Mouse (Mus musculus) left cerebral cortex, postnatal 10 days (tissue): Measurements from ENCODE around the gene Acss1. TPM values are rescaled to one million over a fixed set of nuclear protein-coding genes. Genes with fewer than 3 reads are reported as not detected.

ENCODE experiments used
- DNase-seq, 2 experiments: peaks; one replicate each; pipeline ENCODE4 v3.0.0; 2021 to 2022; ENCODE audit warnings: low spot score in 2 of 2, mixed read lengths in 1 of 2; ENCODE audit errors: extremely low spot score in 1 of 2
- intact Hi-C: fragments of 180-260 bp; cut with DNase I; formaldehyde crosslinking; loops from one replicate; pipeline ENCODE4 v1.15.1; 2025
- total RNA-seq, 2 experiments: library from RNA; stranded (reverse); gene quantifications; 2 replicates each; pipeline ENCODE4 v1.2.3; 2021

The Acss1 gene
- total RNA-seq, result 10 to 100 TPM; 16.4 to 17.4 TPM

DNA sequence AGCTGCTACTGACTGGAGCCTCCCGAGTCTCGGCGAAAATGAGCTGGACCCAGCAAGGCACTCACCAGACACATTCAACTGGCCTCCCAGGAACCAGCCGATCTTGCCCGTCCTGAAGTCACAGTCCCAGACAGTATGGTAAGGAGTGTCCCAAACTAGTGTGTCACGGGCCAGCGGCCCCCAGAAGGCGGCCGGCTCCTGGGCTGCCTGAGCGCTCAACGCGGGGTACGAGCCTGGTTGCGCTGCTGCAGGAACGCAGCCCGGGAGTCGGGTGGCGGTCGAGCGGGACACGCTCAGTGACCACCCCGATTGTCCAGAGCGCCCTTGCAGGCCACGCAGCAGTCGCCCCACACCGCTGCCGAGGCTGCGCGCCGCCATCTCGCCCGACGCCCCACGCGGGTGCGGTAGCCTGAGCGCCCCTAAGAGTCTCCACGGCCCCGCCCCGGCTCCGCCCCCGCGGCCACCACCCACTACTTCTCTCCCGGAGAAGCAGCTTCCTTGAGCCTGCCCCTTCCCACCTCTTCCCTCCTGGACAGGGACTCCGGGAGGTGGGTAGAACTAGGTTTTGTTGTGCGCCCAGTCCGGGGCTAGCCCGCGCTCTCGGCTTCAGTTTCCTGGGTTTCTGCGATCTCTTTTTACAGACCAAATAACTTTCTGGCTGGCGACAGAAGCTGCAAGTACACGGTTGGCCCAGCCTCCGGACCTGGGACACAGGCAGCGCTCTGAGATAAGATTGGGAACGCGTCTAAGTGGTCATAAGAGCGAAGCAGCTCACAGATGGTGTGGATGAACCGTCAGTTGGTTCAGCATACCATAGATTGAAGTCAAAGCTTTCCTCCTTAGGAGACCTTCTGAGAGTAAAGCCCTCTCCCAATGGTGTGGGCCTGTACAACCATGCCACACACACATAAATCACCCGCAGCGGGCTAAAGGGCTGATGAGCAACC lies at the start of gene Acss1:
Acss1 (minus strand) TSS at position 681 of the 947 bp plus-strand sequence.
- DNase-seq, result peak in 1 of 2 experiments; percentile 81
- intact Hi-C loops, result no loop called here

DNA sequence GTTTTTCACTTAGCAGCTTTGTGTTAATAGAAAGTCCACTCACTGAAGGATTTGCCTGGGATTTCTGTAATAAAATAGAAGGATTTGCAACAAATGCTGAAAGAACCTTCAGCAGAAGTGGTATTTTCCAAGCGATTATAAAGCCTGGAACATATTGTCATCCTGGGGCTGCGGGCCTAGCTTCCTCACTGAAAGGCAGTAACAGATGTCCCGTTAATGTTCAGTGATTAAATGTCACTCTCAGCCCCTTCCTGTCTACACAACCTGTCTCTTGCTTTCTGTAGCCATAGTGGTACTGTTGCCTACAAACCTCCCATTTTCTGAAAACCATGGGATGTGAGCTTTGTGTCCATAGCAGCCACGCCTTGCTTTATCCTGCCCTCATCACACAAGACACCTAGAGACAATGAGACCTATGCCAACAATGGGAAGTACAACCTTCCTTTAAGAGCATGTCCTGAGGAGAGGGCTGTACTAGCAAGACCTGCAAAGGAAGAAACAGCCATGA lies 43.9 kb upstream of the Acss1 start:
- intact Hi-C loops, result no loop called here
- no peak for DNase-seq

DNA sequence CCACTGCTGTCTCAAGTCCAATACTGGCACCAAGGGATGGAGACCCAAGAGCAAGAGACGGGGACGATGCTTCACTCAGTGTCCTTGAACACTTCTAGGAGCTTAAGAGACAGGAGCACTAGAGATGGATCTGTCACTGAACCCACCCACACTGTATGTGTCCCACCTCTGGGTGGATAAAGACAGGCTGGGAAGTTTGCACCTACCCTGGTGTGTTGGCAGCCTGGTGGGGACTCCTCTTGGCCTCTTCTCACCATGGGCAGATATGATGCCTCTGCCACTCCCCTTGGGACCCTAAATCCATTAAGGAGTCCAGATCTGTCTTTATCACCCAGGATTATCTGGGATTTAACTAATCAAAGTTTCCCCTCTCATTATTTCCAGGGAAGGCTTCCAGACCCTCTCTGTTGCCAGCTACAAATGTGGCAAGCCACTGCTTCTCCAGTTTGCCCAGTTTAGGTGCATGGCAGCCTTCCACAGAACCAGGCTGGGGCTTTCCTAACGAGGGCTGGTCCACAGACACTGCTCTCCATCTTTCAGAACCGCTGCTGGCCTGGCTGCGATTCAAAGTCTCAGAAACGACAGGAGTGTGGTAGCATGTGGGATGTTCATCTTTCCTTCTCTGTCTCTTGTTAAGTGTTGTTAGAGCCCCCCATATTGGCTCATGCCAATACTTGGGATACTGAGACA lies 23.3 kb upstream of the Acss1 start:
- DNase-seq, result no peak
- intact Hi-C loops, result no loop called here

DNA sequence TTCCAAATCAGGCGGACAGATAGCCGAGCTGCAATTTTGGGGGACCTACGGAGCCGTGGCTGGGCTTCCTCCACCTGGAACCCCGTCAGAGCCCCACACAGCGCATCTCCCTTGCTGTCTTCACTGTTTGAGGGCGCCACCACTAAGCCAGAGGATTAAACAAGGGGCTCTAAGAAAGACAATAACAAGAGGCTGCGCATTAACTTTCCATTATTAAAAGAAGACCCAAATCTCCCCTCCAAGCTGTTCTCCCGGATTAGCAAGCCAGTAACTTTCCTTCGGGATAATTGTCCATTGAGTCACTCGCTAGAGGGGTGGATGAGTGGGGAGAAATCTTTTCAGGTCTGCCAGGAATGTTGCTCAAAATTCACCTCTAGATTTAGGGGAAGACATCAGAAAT lies 21.9 kb upstream of the Acss1 start:
- intact Hi-C loops, result no loop called here
- DNase-seq, result no peak

DNA sequence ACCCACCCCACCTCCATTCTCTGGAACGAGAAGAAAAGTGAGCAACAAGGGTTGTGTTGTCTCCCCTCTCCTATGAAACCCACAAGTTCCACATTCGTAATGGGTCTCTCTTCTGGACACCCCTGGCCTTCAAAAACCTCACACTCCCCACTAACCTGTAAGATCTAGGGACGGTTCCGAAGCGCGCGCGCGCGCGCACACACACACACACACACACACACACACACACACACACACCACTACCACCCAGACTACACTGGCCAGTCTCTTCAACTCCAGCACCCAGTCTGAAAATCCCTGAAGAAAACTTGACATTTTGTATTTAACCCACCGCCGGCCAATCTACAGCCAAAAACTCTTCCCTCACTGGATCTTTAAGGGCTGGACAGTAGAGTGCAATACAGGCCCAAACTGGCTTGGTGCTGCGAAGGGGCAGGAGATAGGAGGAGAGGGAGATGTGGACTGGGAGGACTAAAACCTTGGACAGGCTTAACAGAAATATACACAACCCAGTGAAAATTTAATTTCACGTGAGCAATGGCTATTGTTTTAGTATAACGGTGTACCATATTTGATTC lies 21.0 kb upstream of the Acss1 start, which contains the start of gene Vsx1:
Vsx1 (minus strand) TSS at position 138 of the 578 bp plus-strand sequence.
- intact Hi-C loops, result no loop called here

DNA sequence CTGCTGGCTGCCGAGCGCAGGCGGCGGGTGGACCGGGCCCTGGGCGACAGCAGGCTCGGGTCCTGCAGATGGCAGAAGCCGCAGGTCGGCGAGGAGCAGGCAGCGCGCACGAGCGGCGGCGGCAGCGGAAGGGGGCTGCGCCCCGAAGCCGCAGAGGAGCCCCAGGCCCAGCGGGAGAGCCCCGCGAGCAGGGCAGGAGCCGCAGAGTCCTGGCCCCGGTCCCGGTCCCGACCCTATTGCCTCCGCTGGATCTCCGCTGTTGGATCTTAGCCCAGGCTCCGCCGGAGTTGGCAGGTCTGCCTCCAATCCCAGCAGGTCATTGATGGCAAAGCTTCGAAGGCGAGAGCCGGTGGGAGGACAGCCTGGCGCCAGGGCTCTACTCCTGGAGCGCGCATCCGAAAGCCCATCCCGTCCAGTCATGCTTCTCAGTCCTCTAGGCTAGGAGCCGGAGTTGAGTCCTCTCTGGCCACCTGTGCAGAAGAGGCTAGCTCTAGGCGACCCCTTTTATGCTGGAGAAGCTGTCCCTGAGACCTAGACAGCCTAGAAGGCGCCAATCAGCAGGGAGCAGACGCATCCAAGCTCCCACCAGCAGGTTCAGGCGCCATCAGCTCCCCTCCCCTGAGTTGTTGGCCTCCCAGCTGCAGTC lies 20.4 kb upstream of the Acss1 start:
- intact Hi-C loops, result no loop called here

More for the DNA sequence above, 21.0 kb upstream of the Acss1 start, which contains the start of gene Vsx1:
- no peak for DNase-seq

DNA sequence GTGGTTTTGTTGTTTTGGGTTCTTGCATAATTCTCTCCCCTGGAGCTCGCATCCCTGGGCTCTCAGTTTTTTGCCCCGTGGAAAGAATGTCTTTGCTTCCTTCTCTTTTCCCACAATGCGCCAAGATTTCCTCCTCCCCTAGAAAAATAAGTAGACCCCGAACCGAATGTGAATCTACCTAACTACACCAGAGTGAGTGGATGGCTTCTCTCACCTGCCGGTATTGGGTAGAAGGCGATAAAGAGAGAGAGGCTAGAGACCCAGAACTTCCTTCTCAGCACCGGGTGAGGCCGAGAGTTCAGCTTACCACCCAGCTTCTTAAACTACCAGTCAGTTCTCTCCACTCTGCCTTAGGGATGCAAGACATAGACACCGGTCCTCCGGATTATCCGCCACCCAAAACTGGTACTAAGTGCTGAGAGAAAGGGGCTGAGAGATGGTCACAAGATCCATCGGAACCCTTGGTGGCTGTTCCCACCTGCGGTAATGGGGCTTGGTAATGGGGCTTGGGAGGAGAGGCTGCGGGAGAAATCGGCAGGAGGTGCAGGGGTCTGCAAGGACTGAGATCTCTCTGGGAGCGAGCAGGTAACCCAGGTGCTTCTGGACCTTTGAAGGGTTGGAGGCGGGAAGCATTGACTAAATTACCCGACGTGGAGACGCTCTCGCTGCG lies 19.7 kb upstream of the Acss1 start:
- intact Hi-C loops, result no loop called here
- DNase-seq, result no peak

More for the DNA sequence above, 20.4 kb upstream of the Acss1 start:
- DNase-seq, result peak in 1 of 2 experiments; percentile 83

DNA sequence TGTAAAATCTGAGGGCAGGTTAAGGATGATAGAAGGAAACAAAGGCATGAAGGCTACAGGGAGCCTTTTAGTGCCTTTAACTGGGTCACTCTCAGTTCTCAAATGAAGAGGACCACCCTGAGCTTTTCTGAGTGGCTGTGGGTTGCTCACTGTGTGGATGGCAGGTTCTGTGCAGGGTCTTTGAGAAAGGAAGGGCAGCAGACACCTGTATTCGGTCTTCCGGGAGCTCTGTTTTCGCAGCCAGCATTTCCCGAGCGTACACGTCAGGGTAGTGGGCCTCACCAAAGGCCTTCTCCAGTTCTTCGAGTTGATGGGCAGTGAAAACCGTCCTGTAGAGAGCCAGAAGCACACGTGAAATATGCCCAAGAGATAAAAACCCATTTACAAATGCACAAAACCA lies 17.1 kb upstream of the Acss1 start:
- DNase-seq, result no peak
- intact Hi-C loops, result no loop called here

DNA sequence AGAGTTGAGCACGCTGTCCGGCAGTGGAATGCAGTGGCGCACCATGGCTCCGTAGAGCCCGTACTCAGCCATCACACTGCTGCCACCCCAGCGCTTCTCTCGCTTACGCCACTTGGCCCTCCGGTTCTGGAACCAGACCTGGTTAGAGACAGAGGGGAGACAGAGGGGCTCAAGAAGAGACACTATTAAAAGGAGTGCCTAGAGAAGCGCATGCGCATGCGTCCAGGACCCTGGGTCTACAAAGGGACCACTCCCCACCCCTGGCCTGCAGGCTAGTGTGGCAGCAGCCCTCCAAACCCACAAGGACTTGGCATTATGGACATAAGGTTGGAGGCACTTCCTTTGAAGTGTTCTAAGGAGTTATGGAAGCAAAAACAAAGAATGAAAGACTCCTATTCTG lies 16.2 kb upstream of the Acss1 start:
- no peak for DNase-seq

DNA sequence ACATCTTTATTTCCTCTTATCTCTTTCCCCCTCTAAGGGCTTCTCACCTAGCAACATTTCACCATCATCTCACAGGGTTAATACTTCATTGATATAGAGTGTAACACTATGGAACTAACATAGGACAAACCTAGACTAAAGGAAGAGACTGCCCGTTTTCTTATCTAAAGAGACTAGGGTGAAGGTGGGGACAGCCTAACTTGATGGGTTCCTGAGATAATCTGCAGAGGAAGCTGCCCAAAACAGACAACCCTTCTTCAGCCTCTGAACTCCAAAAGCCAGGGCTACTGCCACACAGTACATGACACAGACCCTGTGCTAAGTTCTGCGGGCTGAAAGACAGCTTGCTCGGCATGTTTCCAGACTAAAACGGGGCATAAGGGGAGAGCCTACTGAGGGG lies 13.3 kb upstream of the Acss1 start:
- DNase-seq, result no peak
- intact Hi-C loops, result no loop called here

More for the DNA sequence above, 16.2 kb upstream of the Acss1 start:
- intact Hi-C loops, result no loop called here

DNA sequence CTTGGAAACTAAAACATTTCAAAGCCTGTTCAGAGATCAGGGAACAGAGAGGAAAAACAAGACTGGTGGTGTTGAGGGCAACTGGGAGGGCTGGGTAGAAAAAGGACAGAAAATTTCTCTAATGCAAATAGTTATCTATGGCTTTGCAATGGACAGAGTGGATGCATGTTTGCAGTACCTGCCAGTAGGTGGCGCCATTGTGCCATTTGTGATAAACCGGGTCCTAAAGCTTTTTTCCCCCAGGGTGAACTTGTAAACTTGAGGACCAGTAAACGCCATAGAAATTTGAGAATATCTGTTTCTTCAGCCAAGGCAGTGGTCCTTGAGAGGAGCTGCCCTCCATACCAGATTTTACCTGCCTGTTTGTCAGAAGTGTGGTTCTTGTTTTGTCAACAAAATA lies 10.1 kb upstream of the Acss1 start:
- peak in 1 of 2 experiments; percentile 74 for DNase-seq
- intact Hi-C loops, result loop anchor here (2.0 to 5.0 kb wide), 2 partner anchors 70 to 324 kb away; partner anchors contain the start of gene Entpd6

DNA sequence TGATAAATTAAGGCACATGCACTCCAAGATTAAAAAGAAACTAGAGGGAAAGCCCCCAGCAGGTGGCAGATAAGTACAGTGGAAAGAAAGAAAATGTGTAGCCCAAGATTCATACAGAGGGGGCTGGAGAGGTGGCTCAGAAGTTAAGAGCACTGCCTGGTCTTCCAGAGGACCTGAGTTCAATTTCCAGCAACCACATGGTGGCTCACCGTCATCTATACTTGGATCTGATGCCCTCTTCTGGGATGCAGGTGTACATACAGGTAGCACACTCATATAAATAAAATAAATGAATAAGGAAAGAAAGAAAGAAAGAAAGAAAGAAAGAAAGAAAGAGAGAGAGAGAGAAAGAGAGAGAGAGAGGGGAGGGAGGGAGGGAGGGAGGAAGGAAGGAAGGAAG lies 7.2 kb upstream of the Acss1 start:
- intact Hi-C loops, result loop anchor here (2.0 to 5.0 kb wide), 2 partner anchors 67 to 327 kb away; partner anchors contain the start of gene Apmap
- no peak for DNase-seq

DNA sequence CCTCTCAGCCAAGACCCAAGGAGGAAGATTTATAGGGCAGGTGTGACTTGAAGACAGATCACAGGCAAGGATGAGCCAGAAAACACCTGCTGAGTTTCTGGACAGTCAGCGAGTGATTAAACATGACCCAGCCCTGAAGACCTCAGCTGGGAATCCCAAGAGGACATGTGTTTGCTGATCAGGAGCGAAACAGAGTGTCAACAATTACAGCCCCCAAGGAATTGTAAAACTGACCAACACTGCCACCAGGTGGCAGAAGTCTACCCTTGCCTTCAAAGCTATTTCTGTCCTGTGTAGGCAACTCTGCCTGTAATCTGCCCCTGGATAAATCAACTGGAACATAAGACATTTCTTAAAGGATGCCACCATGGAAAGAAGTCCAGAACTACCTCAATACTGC lies 6.6 kb upstream of the Acss1 start:
- peak in 1 of 2 experiments; percentile 62 for DNase-seq
- intact Hi-C loops, result loop anchor here (2.0 to 5.0 kb wide), 3 partner anchors 66 to 327 kb away; partner anchors contain the start of gene Apmap

DNA sequence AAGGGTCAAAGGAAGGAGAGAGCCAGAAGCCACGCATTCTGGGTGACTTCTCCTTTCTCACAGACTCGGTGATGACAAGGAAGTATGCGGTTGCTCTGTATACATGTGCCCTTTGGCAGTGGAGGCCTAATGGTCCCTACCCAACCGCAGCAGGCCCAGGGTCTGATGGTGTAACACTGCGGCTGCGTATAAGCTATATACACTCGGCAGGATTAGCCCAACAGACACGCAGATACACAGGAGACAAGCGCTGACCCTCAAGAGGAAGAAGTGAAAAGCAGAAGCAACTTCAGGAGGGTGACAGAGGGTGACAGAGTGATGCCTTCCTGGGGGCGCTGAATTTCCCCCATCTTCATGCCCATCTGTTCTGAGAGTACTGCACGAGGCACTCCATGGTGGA lies 5.6 kb upstream of the Acss1 start:
- intact Hi-C loops, result loop anchor here (2.0 to 5.0 kb wide), 2 partner anchors 65 to 112 kb away; partner anchors contain the start of gene Apmap
- DNase-seq, result no peak

DNA sequence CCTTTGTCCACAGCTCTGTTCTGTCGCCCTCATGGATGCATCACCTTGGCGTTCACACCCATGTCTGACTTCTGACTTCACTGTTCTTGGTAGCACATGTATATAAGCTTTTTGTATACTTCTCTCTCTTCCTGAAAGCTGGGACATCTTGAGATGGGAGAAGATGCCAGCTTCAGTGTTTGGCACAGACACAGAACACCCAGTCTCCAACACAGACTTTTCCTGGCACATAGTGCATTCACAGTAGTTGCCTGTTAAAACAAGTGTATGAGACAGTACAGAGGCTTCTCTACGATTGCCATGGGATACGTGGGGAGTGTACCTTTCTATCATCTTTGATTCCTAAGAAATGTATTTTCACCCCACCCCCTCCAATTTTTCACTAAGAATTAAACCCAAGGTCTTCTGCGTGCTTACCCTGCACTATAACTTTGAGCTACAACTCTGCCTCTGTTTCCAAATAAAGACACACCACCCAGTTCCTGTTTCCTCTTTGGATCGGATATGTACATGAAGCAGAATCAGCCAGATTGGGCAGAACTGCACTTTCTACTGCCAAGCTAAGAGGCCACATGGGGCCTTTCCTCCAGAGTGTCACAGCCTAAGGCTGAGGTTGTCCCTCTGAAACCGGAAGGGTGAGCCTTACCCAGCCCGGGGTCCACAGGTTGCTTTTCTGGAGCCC lies 3.5 kb upstream of the Acss1 start:
- intact Hi-C loops, result loop anchor here (5.0 kb wide), 1 partner anchor 109 kb away; no protein-coding TSS in a partner anchor
- DNase-seq, result no peak

DNA sequence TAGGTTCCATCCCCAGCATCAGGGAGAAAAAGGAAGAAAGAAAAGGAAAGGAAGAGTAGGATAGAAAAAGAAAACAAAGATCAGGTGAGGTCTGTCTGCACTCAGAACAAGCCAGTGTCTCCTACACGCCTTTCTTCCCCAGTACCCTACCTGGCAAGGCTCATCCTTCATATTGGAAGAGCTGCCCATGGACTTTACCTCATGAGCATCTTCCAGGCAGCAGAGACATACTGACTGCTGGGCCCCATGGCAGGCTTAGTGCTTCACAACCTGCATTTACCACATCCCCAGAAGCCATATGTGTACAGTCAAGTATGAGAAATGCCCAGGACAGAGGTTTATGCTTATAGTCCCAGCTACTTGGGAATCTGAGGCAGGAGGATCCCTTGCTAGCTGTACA lies 2.6 kb upstream of the Acss1 start:
- DNase-seq, result no peak
- intact Hi-C loops, result loop anchor here (5.0 kb wide), 1 partner anchor 109 kb away; no protein-coding TSS in a partner anchor

DNA sequence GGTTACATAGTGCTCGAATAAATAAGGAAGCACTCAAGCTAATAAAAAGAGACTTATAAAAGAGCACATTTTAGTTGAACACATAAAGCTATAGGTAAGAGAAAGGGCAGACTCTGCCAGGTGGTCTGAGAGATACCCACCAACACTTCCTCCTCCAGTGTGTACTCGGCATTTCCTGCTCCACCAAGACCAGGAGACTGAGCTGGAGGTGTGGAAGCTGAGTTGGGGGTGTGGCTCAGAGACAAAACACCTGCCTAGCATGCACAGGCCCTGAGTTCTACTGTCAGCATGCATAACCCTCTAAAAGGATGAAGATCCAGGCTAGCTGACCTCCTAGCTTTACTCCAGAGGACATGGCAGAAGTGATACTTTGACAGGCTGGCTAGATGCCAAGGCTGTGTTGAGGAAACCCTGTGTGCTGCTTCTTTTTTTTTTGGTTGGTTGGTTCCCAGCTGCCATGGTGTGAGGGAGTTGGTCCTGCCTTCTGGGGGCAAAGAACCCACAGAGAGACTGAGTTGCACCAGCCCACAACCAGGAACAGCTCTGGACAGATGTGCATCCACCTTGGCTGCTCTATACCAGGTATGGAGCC lies 1.2 kb upstream of the Acss1 start:
- peak in 1 of 2 experiments; percentile 66 for DNase-seq
- intact Hi-C loops, result loop anchor here (5.0 kb wide), 1 partner anchor 107 kb away; no protein-coding TSS in a partner anchor
